Mouse (Mus musculus): ENCODE data around the gene Man2a1.

Gene Man2a1

DNA sequence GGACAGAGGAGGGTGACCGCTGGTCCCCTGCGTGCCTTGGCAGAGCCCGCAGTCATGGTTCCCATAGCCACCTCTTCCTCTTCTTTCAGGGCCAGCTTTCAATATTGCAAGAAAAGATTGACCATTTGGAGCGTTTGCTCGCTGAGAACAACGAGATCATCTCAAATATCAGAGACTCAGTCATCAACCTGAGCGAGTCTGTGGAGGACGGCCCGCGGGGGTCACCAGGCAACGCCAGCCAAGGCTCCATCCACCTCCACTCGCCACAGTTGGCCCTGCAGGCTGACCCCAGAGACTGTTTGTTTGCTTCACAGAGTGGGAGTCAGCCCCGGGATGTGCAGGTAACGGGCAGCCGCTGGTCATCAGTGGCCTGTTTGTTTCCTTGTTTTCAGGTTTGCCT, 23.9 kb downstream of the Man2a1 start:
- no peak for DNase-seq (ENCODE audit: extremely low read depth, insufficient read length, low spot score)

DNA sequence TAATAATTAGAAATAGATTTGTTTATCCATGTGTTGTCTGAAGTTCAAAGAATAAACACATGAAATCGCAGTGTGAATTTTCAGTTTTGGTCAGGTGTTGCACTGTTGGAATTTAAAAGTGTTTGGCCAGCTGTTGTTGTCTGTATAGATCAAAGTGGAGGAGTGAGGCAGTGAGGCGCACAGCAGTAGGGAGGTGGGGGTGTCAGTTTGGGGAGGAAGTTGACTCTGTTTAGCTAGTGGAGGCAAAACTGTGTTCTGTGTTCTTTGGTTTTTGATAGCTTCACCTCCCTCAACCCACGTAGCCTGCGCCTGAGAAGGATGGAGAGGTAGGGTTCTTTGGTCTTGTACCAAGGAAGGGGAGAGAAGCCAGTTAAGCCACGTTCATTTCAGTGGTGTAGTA, 28.3 kb downstream of the Man2a1 start:
- no peak for DNase-seq (ENCODE audit: extremely low read depth, insufficient read length, low spot score)

DNA sequence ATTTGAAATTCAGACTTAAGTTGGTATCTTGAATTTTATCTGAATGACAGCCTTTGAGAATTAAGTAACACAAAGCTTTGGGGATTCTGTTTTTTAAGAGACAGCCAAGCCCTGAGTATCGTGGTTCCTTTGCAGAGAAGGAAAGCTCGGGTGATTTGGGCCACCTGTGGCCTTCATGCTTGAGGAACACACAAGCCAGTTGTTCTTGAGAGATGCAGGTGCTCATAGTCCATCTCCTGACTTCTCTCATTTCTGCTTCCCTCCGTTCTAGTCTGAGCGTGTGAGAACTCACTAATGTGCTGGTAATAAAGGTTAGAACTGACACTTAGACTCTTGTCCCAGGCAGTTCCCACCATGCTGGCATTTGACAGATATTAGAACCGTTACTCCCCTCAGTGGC, 28.9 kb downstream of the Man2a1 start:
- DNase-seq (ENCODE audit: extremely low read depth, insufficient read length, low spot score) = no peak

DNA sequence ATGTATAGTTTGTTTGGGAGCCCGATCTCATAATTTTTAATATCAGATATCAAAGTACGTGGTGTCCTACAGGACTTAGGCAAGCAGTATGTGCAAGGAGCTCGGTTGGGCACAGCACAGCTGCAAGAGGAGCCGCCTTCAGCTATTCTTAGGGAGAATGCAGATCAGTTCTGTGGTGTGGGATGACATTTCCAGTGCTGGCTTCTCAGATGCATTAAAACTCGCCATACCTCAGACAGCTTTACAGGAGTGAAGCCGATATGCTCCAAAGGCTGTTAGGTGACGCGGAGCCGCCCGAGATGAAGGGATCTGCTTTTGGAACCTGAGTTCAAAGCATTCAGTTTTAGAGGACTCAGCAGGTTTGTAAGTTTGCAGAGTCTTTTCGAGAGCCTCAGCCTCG, 30.0 kb downstream of the Man2a1 start:
- no peak for DNase-seq (ENCODE audit: extremely low read depth, insufficient read length, low spot score)

DNA sequence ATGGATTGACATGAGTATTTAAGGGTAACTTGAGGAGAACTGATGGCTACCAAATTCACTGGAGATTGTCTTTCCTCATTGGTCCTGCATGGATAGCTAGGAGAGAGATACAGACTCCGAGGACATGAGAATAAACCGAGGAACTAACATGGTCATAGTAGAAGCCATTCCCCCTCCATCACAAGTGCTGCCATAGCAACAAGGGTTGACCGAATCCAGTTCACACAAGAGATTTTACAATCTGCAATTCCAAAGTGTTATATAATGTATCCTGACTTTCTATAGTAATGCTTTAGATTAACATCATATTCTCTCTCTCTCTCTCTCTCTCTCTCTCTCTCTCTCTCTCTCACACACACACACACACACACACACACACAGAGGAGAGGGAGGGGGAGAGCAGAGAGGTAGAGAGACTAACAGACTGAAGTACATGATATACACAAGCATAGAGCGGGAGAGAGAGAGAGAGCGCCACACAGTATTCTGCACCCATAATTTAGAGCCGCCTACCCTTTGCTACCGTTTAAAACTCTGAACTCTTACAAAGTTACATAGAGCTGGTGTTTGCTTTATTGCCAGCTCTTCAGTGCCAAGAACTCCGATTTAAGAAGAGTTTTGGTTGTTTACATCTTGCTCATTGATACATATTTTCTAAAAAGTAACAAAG, 37.5 kb downstream of the Man2a1 start:
- no peak for DNase-seq (ENCODE audit: extremely low read depth, insufficient read length, low spot score)

DNA sequence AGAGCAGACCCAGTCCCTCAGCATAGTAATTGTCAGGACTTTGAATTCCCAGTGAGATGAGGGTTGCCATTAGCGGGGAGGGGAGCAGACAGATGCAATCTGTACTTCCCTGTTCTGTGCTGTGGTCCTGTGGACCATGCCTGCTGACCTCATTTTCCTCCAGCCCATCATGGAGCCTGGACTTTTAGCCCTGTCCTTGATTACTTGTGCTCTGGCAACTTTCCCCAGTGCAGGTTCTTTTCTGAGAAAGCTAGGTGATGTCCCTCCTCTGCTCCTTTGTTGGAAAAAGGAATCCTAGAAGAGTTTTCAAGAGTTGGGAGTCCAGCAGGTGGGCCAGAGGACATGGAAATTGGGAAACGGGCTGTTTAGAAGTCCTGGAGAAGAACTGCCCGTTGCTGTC, 40.8 kb downstream of the Man2a1 start:
- no peak for DNase-seq (ENCODE audit: extremely low read depth, insufficient read length, low spot score)

DNA sequence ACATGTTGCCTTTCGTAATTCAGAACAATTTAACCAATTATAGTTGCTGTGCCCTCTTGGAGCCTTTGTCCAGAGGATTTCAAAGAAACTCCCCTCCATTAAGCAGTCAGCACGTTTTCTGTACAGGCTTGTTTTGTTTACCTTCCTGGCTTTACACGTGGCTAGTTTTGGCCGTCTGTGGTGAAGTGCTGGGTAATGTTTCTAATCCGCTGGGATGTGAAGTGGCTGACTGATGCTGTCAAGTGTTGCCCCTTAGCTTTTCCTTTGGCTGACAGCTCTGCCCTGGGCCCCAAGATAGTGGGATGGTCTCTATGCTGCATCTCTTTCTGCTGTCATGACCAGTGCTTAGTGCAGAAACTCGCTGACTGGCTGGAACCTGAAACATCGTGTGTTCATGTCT, 43.1 kb downstream of the Man2a1 start:
- DNase-seq (ENCODE audit: extremely low read depth, insufficient read length, low spot score) = no peak

DNA sequence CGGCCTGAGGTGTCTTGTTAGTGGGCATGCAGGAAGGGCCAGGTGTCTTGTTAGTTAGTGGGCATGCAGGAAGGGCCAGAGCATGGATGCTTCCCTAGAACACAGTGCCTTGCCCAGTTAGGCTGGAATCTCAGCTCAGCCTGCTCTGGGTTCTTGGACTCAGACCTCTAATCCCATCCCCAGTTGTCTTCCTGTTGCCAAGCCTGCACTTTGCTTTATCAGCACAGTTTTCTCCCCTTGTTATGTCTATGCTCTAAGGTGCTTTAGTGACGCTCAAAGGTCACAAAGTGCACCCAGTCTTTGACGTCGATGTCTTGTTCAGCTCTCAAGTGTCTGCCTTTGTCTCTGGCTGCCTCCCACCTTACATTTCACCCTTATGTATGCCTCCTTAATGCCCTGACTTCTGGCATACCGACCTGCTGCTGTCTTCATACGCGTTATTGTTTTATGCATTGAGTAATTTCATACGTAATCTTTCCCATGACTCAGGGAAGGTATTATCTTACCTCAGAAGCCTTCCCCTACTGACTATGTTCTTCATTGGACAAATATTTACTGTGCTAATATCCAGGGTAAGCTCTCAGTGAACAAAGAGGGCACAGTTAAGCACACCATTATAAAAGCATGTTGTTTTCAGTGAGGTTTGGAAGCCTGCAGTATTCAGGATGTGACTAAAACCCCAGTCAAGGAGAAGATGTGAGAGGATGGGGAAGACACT, 44.5 kb downstream of the Man2a1 start:
- DNase-seq (ENCODE audit: extremely low read depth, insufficient read length, low spot score) = no peak

DNA sequence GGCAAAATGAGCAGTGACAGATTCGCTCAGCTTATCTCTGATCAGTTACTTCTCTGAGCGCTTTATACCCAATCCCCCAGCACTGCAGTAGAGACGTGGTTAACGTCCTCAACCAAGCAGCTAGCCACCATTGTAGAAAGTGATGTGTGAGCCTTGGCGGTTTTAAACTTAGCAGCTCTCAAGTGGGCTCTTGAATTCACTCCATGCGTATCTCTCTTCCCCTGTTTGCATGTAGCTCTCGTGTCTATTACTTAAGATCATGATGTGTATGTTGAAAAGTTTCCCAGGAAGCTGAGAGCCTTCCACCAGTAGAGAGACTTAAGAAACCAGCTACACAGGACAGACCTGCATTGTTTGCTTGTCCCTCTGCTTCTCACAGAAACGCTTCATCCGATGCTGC, 46.9 kb downstream of the Man2a1 start:
- no peak for DNase-seq (ENCODE audit: extremely low read depth, insufficient read length, low spot score)

DNA sequence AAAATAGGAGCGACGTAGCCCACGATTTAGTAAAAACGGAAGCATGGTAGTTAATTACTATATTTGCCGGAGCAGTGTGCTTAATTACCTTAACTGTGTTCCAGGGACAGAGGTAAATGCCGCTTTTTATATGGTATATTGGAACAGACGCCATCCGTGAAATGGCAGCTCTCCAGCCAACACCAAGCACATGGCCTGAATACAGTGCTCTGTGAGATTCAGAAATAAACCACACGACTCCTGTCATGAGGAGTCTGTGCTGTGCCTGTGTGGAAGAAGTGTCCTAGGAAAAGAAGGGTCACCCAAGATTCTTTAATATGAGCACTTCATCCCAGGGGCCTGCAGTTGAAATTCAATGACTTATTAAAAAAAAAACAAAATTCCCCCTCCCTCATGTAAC, 50.2 kb downstream of the Man2a1 start:
- DNase-seq (ENCODE audit: extremely low read depth, insufficient read length, low spot score) = no peak

DNA sequence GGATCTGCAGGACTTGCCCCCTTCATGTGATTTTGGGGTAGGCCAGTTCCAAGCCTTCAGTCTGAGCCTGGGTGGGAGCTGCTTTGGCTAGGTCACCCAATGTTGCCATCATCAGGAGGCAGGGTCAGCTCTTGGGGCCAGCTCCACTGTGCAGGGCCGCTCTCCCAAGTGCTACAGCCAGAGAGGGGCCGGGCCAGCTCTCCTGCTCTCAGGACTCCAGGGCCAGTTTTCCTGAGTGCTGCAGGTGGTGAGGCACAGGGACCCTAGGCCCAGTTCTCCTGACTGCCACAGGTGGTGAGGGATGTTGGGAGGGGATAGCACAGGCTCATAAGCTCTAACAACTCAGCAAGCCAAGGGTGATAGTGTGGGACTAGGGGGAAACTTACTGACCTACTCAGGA, 53.1 kb downstream of the Man2a1 start:
- no peak for DNase-seq (ENCODE audit: extremely low read depth, insufficient read length, low spot score)

DNA sequence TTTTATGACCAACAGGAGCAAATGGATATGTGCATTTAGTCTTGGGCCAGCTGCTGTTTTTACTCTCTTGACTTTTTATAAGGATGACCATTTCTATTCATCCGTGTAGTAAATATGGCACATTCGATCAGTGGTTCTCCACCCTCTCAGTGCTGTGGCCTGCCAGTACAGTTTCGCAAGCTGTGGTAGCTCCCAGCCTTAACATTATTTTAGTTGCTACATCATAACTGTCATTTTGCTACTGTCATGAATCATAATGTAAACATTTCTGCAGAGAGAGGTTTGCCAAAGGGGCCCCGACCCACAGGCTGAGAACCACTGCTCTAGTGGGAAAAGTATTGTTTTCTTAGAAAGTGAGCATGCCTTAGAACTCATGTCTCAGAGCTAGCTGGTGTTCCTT, 59.1 kb downstream of the Man2a1 start:
- no peak for DNase-seq (ENCODE audit: extremely low read depth, insufficient read length, low spot score)

DNA sequence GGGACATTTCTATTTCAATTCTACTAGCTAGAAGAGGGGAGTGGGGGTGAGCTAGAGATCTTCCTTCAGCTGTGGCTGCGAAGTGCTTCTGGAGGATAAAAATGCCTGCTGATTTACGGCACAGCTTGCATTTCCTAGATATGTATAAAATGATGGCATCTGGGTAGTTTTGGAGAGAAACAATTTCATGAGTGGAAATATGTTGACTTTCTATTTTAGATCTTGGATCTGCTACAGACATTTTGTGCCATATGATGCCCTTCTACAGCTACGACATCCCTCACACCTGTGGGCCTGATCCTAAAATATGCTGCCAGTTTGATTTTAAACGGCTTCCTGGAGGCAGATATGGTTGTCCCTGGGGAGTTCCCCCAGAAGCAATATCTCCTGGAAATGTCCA, 66.0 kb downstream of the Man2a1 start:
- no peak for DNase-seq (ENCODE audit: extremely low read depth, insufficient read length, low spot score)

DNA sequence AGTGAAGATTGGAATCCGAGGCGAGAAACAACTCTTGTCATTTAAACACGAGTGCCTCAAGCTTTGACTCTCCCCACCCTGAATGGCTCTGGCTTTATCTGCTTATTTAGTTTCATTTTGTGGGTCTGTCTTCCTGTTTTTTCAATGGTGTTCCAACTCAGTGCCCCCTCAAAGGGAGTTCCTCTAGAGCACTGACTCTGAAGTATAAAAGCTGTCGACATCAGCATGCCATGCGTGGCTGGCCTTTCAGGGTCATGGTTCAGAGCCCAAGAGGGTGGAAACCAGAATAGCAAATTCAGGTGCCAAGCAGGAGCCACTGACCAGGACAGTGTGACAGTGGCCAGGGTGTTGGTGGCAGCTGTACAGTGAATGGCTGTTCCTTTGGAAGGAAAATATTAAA, 68.0 kb downstream of the Man2a1 start:
- DNase-seq (ENCODE audit: extremely low read depth, insufficient read length, low spot score) = no peak

DNA sequence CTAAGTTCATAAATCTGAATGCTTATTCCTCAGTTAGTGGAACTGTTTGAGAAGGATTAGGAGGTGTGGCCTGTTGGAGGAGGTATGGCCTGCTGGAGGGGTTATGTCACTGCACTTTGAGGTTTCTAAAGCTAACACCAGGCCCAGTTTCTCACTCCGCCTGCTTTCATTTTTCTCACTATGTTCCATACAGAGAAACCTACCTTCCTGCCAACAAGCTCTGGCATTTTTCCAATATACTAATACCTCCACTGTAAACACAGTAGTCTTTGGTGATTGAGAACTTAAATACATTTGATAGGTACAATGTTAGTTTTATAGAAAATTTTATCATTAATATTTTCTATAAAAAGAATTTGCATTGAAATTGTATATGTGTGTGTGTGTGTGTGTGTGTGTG, 73.9 kb downstream of the Man2a1 start:
- DNase-seq (ENCODE audit: extremely low read depth, insufficient read length, low spot score) = no peak

DNA sequence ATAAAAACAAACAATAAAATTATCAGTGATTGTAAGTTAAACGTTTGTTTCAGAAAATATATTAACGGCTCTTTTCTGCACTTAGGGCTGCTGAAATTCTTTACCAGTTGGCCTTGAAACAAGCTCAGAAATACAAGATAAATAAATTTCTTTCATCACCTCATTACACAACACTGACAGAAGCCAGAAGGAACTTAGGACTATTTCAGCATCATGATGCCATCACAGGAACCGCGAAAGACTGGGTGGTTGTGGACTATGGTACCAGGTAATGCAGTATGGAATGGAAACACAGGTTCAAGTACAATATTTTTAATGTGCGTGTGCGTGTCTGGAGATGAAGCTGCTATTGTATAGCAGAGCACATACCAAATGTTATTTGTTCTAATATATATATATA, 74.4 kb downstream of the Man2a1 start:
- no peak for DNase-seq (ENCODE audit: extremely low read depth, insufficient read length, low spot score)

DNA sequence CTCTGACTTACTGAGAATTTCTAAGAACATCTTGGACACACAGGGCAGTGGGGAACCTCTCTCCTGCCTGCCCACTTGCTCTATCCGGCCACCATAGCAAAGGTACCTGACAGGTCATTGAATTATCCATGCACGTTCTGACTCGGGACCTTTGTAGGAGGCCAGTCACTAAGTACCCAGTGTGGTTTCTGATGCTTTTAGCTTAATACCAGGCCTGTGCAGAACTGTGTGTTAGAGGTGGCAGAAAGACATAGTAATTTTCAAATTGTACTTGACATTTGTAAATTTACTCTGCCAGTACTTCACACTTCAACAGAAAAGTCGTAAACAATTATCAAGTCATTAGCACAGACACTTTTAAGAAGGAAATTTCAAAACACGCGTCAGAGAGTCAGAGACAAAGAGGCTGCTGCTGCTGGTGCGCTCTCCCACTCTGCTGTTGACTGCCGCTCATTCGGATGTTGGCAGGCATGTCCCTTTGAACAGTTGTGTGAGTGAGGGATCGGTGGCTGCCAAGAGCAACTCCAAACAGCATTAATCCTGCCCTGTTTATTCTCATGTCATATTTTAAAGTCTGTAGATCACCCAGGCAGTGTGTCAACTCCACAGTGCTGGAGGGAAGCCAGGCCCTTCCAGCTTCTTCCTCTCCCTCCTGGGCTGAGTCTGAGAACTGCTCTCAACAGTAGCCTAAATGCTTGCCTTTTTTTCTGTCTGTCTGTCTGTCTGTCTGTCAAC, 76.4 kb downstream of the Man2a1 start:
- no peak for DNase-seq (ENCODE audit: extremely low read depth, insufficient read length, low spot score)

DNA sequence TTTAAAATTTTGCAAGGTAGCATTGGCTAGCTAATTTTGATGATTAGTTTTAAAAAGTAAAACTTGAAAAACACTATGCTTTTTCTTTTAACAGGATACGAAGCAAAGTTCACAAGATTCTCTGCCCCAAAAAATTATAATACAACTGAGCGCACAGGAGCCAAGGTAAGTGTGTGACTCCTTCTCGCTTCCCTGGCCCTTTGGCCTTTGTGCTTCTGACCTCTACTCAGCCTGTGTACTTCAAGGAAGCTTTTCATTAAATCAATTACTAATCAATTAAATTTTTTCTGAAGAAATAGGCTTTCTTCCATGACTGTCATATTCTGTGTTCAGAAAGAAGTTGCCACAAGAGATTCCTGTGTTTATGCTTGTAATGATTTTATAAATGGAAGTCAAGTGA, 80.9 kb downstream of the Man2a1 start:
- no peak for DNase-seq (ENCODE audit: extremely low read depth, insufficient read length, low spot score)

DNA sequence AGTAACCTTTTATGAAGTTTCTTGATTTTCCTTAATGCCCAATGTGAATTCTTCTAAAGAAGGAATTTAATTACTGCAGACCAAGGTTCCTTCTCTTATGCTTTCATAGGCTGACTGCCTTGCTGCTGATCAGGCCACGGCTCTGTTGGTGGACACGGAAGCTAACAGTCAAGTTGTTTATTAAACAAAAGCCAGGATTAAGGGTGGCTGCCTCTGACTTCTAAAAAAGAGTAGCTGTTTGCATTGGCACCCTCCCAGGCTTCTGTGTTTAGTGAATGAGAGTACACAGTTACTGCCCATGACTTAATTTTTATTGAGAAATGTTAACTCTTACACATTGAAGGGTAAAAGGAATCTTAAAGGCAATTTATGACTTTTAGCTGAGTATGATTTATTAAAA, 81.4 kb downstream of the Man2a1 start:
- no peak for DNase-seq (ENCODE audit: extremely low read depth, insufficient read length, low spot score)

DNA sequence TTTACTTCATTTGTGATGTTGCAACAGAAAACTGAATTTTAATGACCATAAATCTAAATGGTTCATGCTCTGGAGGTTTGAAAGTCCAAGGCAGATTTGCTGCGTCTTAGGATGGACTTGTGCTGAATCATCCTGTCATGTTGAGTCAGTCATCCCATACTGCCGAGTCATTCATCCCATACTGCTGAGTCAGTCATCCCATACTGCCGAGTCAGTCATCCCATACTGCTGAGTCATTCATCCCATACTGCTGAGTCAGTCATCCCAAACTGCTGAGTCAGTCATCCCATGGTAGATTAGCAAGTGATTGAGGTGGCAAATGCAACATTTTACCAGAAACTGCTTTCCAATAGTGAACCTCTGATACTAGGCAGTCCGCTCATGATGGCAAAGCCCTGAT, 83.6 kb downstream of the Man2a1 start:
- peak; percentile 12 for DNase-seq (ENCODE audit: extremely low read depth, insufficient read length, low spot score)

DNA sequence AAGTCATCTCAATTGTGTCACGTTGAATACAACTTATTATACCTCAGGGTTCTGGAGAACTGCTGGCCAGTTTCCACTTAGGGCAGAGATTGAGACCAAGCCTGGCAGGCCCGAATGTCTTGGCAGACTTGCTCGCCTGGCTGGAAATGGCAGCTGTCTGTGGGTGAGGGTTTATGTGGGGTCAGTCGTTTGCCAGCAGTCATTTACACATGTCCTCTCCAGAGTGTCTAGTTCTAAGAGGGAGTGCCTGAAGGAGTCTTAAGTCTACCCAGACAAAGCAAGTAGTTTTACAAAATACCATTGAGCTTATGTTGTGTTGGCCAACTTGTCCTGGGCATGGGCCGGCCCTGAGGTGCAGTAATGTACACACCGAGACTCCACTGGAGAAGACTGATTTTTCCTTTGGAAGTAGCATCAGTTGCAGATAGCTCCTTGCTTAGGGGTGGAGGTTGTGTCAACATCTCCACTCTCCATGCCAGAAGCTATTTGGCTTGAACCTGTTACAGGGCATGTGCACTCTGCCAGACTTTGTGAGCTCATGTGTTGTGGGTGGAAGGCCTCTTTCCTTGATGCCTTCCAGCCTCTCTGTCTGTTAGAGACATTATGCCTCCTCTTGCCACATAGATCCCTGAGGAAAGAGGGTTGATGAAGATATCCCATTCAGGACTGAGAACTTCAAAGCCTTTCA, 84.8 kb downstream of the Man2a1 start:
- no peak for DNase-seq (ENCODE audit: extremely low read depth, insufficient read length, low spot score)
